Mouse (Mus musculus) stomach, postnatal 0 days (tissue): ENCODE measurements around the gene Gm49325.

Experiments used
- CTCF ChIP-seq: IDR thresholded peaks from 2 replicates; pipeline ENCODE4 v1.5.1; 2016; ENCODE audit warnings: antibody characterized with exemption, low read depth, mild to moderate bottlenecking, moderate library complexity
- EP300 ChIP-seq: optimal IDR thresholded peaks from 2 replicates; pipeline ENCODE3; 2016; ENCODE audit warnings: antibody characterized with exemption

GRCm38 (mm10) chr10:77670710-77671109 lies 64.7 kb downstream of the Gm49325 start:
- no peak for TF ChIP-seq CTCF
- TF ChIP-seq EP300 = no peak
